Mouse (Mus musculus) lung, postnatal 25 days (tissue): ENCODE data around the gene Rrp15.

Source experiments
- DNase-seq: peaks from one replicate; pipeline ENCODE4 v3.0.0; 2022; ENCODE audit warnings: low spot score

Rrp15 gene

GRCm38 (mm10) chr1:186673166-186673565 lies 76.0 kb downstream of the Rrp15 start:
- no peak for DNase-seq
